Mouse (Mus musculus) testis, adult 2 months (tissue): ENCODE measurements around the gene Nfe2l1.

Source experiments
- CTCF ChIP-seq: fragments of 200-500 bp; IDR thresholded peaks from 2 replicates; pipeline ENCODE4 v1.5.1; 2012; ENCODE audit warnings: low read depth, mild to moderate bottlenecking, inconsistent platforms, low read length, moderate library complexity; ENCODE audit not compliant: control insufficient read depth, insufficient read depth, insufficient replicate concordance
- POLR2A ChIP-seq: fragments of 200-500 bp; IDR thresholded peaks from 2 replicates; pipeline ENCODE4 v1.6.1; 2012; ENCODE audit warnings: low read depth, mild to moderate bottlenecking, inconsistent platforms, low read length, moderate library complexity; ENCODE audit not compliant: control insufficient read depth

GRCm38 (mm10) chr11:96872441-96873379 lies 42.9 kb upstream of the Nfe2l1 start:
- no peak for TF ChIP-seq POLR2A
- TF ChIP-seq CTCF, result no peak
